Mouse (Mus musculus) forebrain, embryonic 13.5 days (tissue): ENCODE measurements around the gene Kcnk3. TPM values are rescaled to one million over a fixed set of nuclear protein-coding genes. Genes with fewer than 3 reads are reported as not detected.

ENCODE experiments used
- ATAC-seq: fragments of 200-750 bp; cut with Nextera tagmentation; 2 replicates; pipeline ENCODE4 v1.8.0; 2017
- H3K27ac ChIP-seq: fragments of 300-500 bp; sonication (generic); 2 replicates; pipeline ENCODE4 v1.5.1; 2015; ENCODE audit warnings: inconsistent platforms, mild to moderate bottlenecking, moderate library complexity
- H3K27me3 ChIP-seq: fragments of 300-500 bp; sonication (generic); 2 replicates; pipeline ENCODE4 v1.6.1; 2015; ENCODE audit warnings: mild to moderate bottlenecking, inconsistent platforms
- H3K36me3 ChIP-seq: fragments of 300-500 bp; sonication (generic); 2 replicates; pipeline ENCODE4 v1.6.1; 2015; ENCODE audit warnings: mild to moderate bottlenecking, inconsistent platforms; ENCODE audit not compliant: poor library complexity, severe bottlenecking
- H3K4me1 ChIP-seq: fragments of 300-500 bp; sonication (generic); 2 replicates; pipeline ENCODE4 v1.6.1; 2015; ENCODE audit warnings: inconsistent platforms
- H3K4me2 ChIP-seq: fragments of 300-500 bp; sonication (generic); 2 replicates; pipeline ENCODE4 v1.6.1; 2015; ENCODE audit warnings: inconsistent platforms, mild to moderate bottlenecking, moderate library complexity
- H3K4me3 ChIP-seq: fragments of 300-500 bp; sonication (generic); 2 replicates; pipeline ENCODE4 v1.5.1; 2015; ENCODE audit warnings: mild to moderate bottlenecking, inconsistent platforms
- H3K9ac ChIP-seq: fragments of 300-500 bp; sonication (generic); 2 replicates; pipeline ENCODE4 v1.6.1; 2015; ENCODE audit warnings: mild to moderate bottlenecking, inconsistent platforms
- H3K9me3 ChIP-seq: fragments of 300-500 bp; sonication (generic); replicated peaks from 2 replicates; pipeline ENCODE4 v1.6.1; 2016; ENCODE audit warnings: inconsistent platforms
- WGBS: fragments of 180-500 bp; shearing (Covaris S2); methylation state at CpG from one replicate; pipeline ENCODE4 v1.1.7; 2015; 5-methylcytosine and 5-hydroxymethylcytosine counted together
- polyA plus RNA-seq: library from polyadenylated mRNA; unstranded; fragments of >200 nt; fragmentation: Nextera tagmentation; extraction: Ambion mirVana; gene quantifications from 2 replicates; pipeline ENCODE4 v1.2.1, GENCODE M21; 2015

The Kcnk3 gene
- polyA plus RNA-seq, 1 experiment from 2014 or later, result 1.0 TPM

DNA sequence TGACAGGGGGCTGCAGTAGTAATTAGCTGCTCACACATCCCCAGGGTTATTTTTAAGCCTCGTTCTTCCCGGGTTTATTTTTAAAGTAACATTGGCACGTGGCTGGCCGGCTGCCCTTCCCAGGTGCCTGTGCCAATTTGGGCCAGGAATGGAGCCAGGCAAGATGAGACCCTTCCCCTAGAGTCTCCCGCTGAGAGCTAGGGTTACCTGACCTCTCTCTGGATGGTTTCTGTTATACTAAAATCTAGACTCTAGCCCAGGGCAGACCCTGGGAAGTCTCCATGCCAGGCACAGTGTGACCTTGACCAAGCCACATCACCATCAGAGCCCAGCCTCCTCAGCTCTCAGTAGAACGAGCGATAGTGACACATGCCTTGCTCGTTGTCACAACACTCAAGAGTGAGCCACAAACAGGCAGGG is 16.8 kb downstream of the Kcnk3 start:
- Histone ChIP-seq H3K4me1 (no peaks in the 10 kb centered on the region), H3K27ac (no peak overlapping the region)

DNA sequence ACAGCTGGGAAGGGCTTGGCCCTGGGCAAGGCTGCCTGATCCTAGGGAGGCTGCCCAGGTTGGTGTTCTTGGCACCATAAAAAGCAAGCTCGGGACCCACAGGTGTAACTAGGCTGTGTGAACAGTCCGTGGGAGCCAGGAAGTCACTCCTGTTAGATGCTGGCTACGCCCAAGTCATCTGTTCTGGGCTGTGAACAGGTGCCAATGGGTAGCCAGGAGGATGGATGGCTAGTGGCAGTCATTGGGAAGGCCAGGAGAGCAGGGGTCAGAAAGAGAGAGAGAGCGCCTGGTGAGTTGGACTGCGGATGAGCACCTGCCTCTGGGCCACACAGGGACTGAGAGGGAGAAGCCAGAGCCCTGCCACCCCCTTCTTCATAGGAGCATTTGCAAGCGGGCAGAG is 17.7 kb downstream of the Kcnk3 start:
- Histone ChIP-seq H3K4me3 (no peak overlapping the region), H3K4me1 (no peaks in the 10 kb centered on the region), H3K36me3 (no peaks in the 10 kb centered on the region), H3K27ac (no peak overlapping the region), H3K27me3 (no peaks in the 10 kb centered on the region), H3K9me3 (no peaks in the 10 kb centered on the region), H3K4me2 (no peak overlapping the region), H3K9ac (no peak overlapping the region)
- 83% methylated on average over 6 of the region's 6 CpGs for WGBS
- ATAC-seq, result no peak

More for the DNA sequence above, 16.8 kb downstream of the Kcnk3 start:
- H3K9ac ChIP-seq, result no peak overlapping the region
- H3K27me3 ChIP-seq, result no peaks in the 10 kb centered on the region
- H3K36me3 ChIP-seq, result no peaks in the 10 kb centered on the region
- H3K9me3 ChIP-seq, result no peaks in the 10 kb centered on the region
- 74% methylated on average over 8 of the region's 8 CpGs for WGBS
- ATAC-seq, result no peak
- no peak overlapping the region for H3K4me2 ChIP-seq
- H3K4me3 ChIP-seq, result no peak overlapping the region

DNA sequence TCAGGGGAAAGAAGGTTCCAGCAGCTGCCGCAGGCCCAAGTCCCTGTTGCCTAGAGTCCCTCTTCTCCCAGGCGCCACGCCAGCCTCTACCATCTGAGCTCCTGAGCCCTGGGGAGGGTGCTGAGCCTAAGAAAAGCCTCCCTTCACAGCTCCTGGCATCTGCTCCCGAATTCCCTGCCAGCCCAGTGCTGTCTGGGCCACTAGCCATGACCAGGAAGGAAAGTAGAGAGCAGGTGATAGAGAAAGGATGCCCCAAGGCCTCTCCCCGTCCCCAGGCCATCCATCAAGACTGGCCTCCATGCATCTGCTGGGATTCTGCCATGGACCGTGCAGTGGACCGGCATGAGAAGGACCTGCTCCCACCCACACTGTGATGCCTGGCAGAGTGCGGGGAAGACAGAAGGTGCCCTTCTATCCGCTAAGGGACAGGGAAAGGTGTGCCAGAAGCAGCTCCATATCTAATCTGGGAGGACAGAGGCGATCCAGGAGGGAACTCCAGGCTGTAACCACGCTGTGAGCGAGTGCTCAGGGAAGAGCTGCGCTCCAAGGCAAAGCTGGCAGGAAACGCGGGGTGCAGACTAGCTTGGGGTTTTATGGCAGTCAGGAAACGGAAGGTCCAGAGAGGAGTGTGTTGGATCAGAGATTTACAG is 18.6 kb downstream of the Kcnk3 start:
- WGBS, result 73% methylated on average over 16 of the region's 16 CpGs
- no peak overlapping the region for H3K9ac ChIP-seq
- no peak overlapping the region for H3K4me2 ChIP-seq
- H3K27ac ChIP-seq, result no peak overlapping the region; the same call in 1 of the 2 replicates
- no peaks in the 10 kb centered on the region for H3K36me3 ChIP-seq
- H3K4me3 ChIP-seq, result no peak overlapping the region
- no peaks in the 10 kb centered on the region for H3K9me3 ChIP-seq
- H3K4me1 ChIP-seq, result no peaks in the 10 kb centered on the region
- ATAC-seq, result peak; percentile 67; the same call in 1 of the 2 replicates
- H3K27me3 ChIP-seq, result no peaks in the 10 kb centered on the region

DNA sequence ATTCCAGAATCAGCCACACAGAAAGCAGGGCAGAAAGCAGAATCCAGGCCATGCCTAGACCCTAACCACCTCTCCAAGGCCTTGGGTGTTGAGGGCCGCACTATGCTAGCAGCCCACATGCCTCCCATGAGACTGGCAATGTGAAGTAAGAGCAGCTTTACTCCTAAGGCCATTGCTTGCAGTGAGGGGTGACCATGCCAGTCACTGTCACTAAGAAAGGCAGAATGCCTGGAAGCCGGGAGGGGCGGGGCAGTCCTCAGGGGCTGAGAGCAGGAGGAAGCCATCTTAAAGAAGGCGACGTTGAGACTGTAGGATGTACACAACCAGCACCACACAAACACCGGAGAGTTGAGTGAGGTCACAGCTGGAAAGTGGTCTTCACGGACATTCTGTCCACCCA is 21.1 kb downstream of the Kcnk3 start:
- H3K27ac ChIP-seq, result no peak overlapping the region
- no peak for ATAC-seq
- H3K4me2 ChIP-seq, result no peak overlapping the region
- H3K9me3 ChIP-seq, result no peaks in the 10 kb centered on the region
- H3K27me3 ChIP-seq, result no peaks in the 10 kb centered on the region
- no peak overlapping the region for H3K9ac ChIP-seq
- peaks cover under 1% of the 10 kb centered on the region; the same call in 1 of the 2 replicates for H3K4me1 ChIP-seq
- 88% methylated on average over 7 of the region's 7 CpGs for WGBS
- H3K4me3 ChIP-seq, result no peak overlapping the region
- no peaks in the 10 kb centered on the region for H3K36me3 ChIP-seq

DNA sequence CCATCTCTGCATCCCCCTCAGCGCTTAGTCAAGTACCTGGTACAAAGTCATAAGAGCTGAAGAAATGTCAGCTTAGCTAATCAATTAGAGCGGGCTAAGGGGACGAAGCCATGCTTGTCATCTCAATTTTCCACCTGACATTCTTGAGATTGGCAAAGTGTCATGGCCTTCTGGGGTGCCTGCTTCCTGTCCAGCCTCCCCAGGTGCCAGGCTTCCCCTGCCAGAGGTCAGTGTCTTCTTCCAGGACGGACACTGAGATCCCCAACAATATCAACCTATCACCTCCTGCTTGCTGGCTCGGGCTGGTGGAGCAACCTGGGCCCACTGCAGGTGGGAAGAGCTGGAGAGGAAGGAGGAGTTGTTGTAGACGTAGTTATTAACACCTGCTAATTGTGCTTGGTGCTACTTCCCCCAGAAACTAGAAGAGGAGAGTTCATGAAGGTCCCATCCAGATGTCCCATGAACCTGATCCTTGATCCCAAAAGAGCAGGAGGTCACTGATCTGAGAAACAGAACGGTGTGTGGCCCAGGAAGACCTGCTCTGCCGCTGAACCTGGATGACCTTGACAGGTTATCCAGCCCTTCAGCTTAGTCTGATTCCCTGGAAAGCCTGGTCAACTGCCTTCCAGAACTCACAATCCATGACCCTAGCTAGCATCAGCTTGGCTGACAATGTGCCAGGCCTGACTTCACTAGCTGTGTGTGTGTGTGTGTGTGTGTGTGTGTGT is 22.1 kb downstream of the Kcnk3 start:
- Histone ChIP-seq H3K9me3 (no peaks in the 10 kb centered on the region), H3K27ac (no peak overlapping the region), H3K4me3 (no peak overlapping the region), H3K9ac (no peak overlapping the region), H3K4me2 (no peak overlapping the region), H3K4me1 (peaks cover 6% of the 10 kb centered on the region; the same call in 1 of the 2 replicates), H3K27me3 (no peaks in the 10 kb centered on the region), H3K36me3 (no peaks in the 10 kb centered on the region)
- no peak for ATAC-seq
- WGBS, result 87% methylated on average over 8 of the region's 8 CpGs

DNA sequence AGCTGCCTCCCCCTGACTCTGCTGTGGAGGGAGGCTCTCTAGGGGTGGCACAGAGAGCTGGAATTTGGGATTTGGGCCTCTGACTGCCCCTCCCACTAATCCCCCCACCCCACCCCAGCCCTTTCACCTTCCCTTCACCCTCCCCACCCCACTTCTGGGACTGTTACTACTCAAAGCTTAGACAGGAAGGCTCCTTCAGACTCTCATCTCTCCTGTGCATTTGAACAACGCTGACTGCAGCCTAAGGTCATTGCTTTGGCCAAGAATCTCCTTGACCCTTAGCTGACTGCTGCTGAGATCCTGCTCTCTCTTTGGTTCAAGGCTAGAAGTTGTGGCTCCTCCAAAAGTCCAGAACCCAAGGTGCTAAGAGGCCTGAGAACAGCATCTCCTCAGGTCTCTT is 23.1 kb downstream of the Kcnk3 start:
- Histone ChIP-seq H3K4me2 (no peak overlapping the region), H3K27ac (no peak overlapping the region), H3K4me1 (peaks cover 6% of the 10 kb centered on the region; the same call in 1 of the 2 replicates), H3K9me3 (no peaks in the 10 kb centered on the region), H3K36me3 (no peaks in the 10 kb centered on the region), H3K9ac (no peak overlapping the region), H3K4me3 (no peak overlapping the region), H3K27me3 (no peaks in the 10 kb centered on the region)
- WGBS, result 88% methylated on average over 1 of the region's 1 CpGs
- ATAC-seq, result no peak

DNA sequence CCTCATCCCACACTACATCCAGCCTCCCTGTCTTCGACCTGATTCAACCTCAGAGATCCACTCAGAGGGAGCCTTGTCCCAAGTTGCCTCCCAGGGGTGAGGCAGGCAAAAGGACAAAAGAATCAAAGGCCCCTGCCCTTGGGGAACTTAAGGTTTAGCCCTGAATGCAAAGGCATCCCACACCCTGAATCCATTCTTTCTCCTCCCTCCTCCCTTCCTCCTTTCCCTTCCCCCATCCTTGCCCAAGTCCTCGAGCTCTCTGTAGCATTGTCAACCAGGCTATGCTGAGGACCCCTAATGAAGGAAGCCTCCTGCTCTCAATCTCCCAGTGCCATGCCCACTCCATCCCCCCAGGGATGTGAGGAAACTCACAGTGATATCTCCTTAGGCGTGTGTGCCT is 23.7 kb downstream of the Kcnk3 start:
- no peak overlapping the region for H3K9ac ChIP-seq
- WGBS, result 17% methylated on average over 3 of the region's 3 CpGs
- H3K27ac ChIP-seq, result no peak overlapping the region
- ATAC-seq, result no peak
- H3K9me3 ChIP-seq, result no peaks in the 10 kb centered on the region
- no peak overlapping the region for H3K4me3 ChIP-seq
- H3K36me3 ChIP-seq, result no peaks in the 10 kb centered on the region
- peaks cover 6% of the 10 kb centered on the region; the same call in 1 of the 2 replicates for H3K4me1 ChIP-seq
- H3K27me3 ChIP-seq, result no peaks in the 10 kb centered on the region
- no peak overlapping the region for H3K4me2 ChIP-seq

DNA sequence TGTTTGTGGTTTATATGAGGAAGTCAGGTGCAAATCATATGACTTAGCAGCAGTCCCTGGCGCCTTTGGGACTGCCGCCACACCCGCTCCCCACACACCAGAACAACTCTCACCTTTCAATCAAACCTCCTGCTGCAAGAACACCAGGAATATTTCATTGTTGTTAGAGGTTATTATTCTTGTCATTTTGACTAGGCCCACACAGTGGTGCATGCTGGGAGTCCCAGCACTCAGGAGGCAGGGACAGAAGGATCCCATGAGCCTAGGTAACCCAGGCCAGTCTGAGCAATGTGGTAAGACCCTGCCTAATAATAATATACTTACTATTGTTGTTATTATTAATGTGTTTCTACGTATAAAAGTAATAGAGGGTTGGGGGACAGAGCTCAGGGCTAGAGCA is 24.6 kb downstream of the Kcnk3 start:
- Histone ChIP-seq H3K4me3 (no peak overlapping the region), H3K9me3 (no peaks in the 10 kb centered on the region), H3K36me3 (no peaks in the 10 kb centered on the region), H3K9ac (no peak overlapping the region), H3K4me1 (peaks cover 6% of the 10 kb centered on the region; the same call in 1 of the 2 replicates), H3K27me3 (no peaks in the 10 kb centered on the region; the same call in 1 of the 2 replicates), H3K4me2 (no peak overlapping the region), H3K27ac (no peak overlapping the region)
- 81% methylated on average over 4 of the region's 4 CpGs for WGBS
- no peak for ATAC-seq

DNA sequence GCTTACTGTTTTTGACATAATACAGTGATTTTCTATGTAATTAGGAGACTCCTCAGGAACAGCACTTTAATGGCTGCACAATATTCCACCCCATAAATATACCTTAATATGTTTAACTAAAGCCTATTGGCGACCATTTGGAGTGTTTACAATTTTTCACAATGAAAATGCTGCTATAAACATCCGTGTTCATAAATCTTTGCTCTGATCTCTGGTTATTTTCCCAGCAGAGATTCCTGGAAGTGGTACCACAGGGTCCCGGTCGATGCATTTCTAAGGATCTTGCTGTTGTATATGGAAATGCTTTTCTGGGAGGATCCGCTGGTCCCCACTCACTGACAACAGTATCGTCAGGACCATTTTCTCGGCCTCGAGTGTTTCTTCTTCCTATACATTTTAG is 25.3 kb downstream of the Kcnk3 start:
- H3K27ac ChIP-seq, result no peak overlapping the region
- no peak overlapping the region for H3K4me3 ChIP-seq
- no peak overlapping the region for H3K4me2 ChIP-seq
- H3K9me3 ChIP-seq, result no peaks in the 10 kb centered on the region
- H3K27me3 ChIP-seq, result peaks cover 6% of the 10 kb centered on the region; the same call in 1 of the 2 replicates
- WGBS, result 89% methylated on average over 8 of the region's 8 CpGs
- H3K9ac ChIP-seq, result no peak overlapping the region
- H3K36me3 ChIP-seq, result no peaks in the 10 kb centered on the region
- no peak for ATAC-seq
- peaks cover 6% of the 10 kb centered on the region; the same call in 1 of the 2 replicates for H3K4me1 ChIP-seq

DNA sequence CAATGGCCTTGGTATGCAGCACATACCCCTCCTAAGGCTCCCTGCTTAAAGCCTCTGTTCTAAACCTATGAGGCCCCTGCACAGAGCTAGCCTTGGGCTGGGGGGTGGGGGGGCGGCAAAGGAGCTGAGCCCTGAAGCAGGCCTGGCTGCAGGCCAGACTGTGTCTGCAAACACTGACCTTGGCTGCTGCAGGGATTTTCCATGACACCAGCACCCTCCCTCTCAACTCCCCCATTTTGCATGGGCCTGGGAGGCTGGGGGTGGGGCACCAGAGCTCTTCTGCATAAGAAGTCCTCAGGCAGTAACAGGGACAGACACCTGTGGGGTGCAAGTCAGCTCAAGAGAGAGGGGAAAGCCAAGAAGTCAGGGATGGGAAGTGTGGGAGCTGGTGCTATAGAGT is 26.3 kb downstream of the Kcnk3 start:
- Histone ChIP-seq H3K36me3 (no peaks in the 10 kb centered on the region), H3K4me2 (no peak overlapping the region), H3K27ac (no peak overlapping the region), H3K4me3 (no peak overlapping the region), H3K9ac (no peak overlapping the region), H3K27me3 (peaks cover 11% of the 10 kb centered on the region; the same call in 1 of the 2 replicates), H3K9me3 (no peaks in the 10 kb centered on the region), H3K4me1 (peaks cover 6% of the 10 kb centered on the region; the same call in 1 of the 2 replicates)
- WGBS, result 42% methylated on average over 1 of the region's 1 CpGs
- no peak for ATAC-seq

DNA sequence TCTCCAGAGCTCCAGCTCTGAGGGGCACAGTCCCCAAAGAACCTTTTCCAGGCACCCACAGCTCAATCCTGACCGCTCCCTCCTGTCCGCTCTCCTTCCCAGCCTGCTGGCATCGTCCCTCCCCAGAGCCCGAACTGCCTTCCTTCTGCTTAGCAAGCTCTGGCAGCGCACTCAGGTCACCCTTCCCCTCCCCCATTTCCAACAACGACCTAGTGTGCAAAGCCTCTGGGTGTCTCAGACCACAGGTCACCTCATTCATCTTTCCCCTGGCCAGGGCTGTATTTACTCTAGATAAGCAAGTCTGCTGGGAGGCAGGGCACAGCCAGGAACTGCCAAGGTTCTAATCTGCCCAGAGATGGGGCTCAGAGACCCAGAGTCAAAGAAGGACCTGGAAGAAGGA is 27.4 kb downstream of the Kcnk3 start:
- Histone ChIP-seq H3K27me3 (peaks cover 11% of the 10 kb centered on the region; the same call in 1 of the 2 replicates), H3K9ac (no peak overlapping the region), H3K36me3 (no peaks in the 10 kb centered on the region), H3K4me1 (peaks cover 6% of the 10 kb centered on the region; the same call in 1 of the 2 replicates), H3K27ac (no peak overlapping the region), H3K9me3 (no peaks in the 10 kb centered on the region), H3K4me3 (no peak overlapping the region), H3K4me2 (no peak overlapping the region)
- WGBS, result 41% methylated on average over 6 of the region's 6 CpGs
- ATAC-seq, result no peak

DNA sequence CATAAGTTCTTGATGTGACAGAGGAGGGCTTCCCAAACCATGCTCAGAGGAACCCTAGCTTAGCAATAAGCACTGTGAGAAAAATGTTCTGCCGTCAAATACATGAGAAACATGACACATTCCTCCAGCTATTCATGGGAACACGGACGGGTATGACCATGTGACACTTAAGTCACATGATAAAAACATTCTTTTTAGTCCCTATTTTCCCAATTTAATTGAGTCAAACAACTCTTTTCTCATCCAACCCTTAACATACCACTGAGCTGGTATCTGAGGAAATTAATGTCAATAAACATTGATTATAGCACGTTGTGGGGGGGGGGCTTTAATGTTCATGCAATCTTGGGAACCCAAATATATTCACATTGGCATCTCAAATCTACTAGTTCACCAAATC is 27.8 kb downstream of the Kcnk3 start:
- H3K9ac ChIP-seq, result no peak overlapping the region
- H3K27ac ChIP-seq, result no peak overlapping the region
- no peaks in the 10 kb centered on the region for H3K36me3 ChIP-seq
- 78% methylated on average over 4 of the region's 4 CpGs for WGBS
- peaks cover 6% of the 10 kb centered on the region; the same call in 1 of the 2 replicates for H3K4me1 ChIP-seq
- no peak for ATAC-seq
- no peak overlapping the region for H3K4me2 ChIP-seq
- H3K9me3 ChIP-seq, result no peaks in the 10 kb centered on the region
- H3K27me3 ChIP-seq, result peaks cover 14% of the 10 kb centered on the region
- no peak overlapping the region for H3K4me3 ChIP-seq
